Comparison of ENCODE assay signal across 10 mouse cellular contexts in the genomic region with DNA sequence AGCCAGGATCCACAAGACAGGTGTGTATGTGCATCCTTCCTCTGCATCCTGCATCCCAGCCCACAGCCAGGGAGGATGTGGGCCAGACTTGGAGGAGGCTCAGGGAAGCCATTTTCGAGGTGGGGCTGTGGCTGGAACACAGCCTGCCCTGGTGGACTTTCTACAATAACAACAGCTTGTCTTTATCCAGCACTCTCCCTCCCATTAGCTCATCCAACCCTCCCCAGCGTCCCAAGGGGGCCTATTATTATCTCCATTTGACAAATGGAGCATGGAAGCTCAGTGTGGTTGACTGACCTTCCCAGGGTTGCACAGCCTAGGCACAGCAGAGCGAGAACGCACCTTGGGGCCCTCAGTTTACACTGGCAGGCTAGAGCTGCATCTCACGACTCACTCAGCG. TPM values are rescaled to one million over a fixed set of nuclear protein-coding genes. Genes with fewer than 3 reads are reported as not detected.
DNase-seq lines count a peak whose midpoint lies in the region; ATAC-seq and TF ChIP-seq lines count a peak whose summit lies in the region.
"Had no signal": no experiment of that assay in that cellular context is flagged by ENCODE, and none has a peak within 500 bp of the region (broad histone marks: within the 10 kb centered on the region; RNA-seq: fewer than 3 reads in every experiment).

No protein-coding gene starts in this region.

- H3K4me1 ChIP-seq in hindbrain, embryonic 12.5 days, result peaks cover 34% of the 10 kb centered on the region
- H3K4me1 ChIP-seq in hindbrain, embryonic 14.5 days (replicated peaks; ENCODE audit: control insufficient read depth, insufficient read depth, low read length), result peaks cover 16% of the 10 kb centered on the region
- peaks cover 75% of the 10 kb centered on the region for H3K4me1 ChIP-seq in E14TG2a.4 (replicated peaks; ENCODE audit: low read depth, low read length)
- H3K4me1 ChIP-seq in embryonic facial prominence, embryonic 11.5 days (ENCODE audit: control insufficient read depth, insufficient read depth, low read length), result peaks cover 11% of the 10 kb centered on the region; the same call in 1 of the 2 replicates
- peaks cover 33% of the 10 kb centered on the region for H3K4me1 ChIP-seq in limb, embryonic 10.5 days
- H3K4me1 ChIP-seq in liver, embryonic 12.5 days, result peaks cover 50% of the 10 kb centered on the region

- no peaks in the 10 kb centered on the region for H3K9me3 ChIP-seq in hindbrain, embryonic 12.5 days (replicated peaks)
- H3K9me3 ChIP-seq in hindbrain, embryonic 14.5 days (ENCODE audit: control insufficient read depth, low read length), result no peaks in the 10 kb centered on the region
- H3K9me3 ChIP-seq in E14TG2a.4 (ENCODE audit: low read length), result no peaks in the 10 kb centered on the region
- no peaks in the 10 kb centered on the region for H3K9me3 ChIP-seq in embryonic facial prominence, embryonic 11.5 days (replicated peaks; ENCODE audit: control insufficient read depth, low read length)
- H3K9me3 ChIP-seq in limb, embryonic 10.5 days (replicated peaks), result no peaks in the 10 kb centered on the region
- no peaks in the 10 kb centered on the region for H3K9me3 ChIP-seq in liver, embryonic 12.5 days (replicated peaks)
- H3K9me3 ChIP-seq: heart, embryonic 13.5 days; lung, embryonic 15.5 days had no signal

- no peak overlapping the region for H3K4me2 ChIP-seq in hindbrain, embryonic 12.5 days (replicated peaks)
- no peak overlapping the region for H3K4me2 ChIP-seq in hindbrain, embryonic 14.5 days (replicated peaks)
- no peak overlapping the region for H3K4me2 ChIP-seq in embryonic facial prominence, embryonic 11.5 days (ENCODE audit: low read depth, low read length)
- no peak overlapping the region for H3K4me2 ChIP-seq in liver, embryonic 12.5 days
- H3K4me2 ChIP-seq: heart, embryonic 13.5 days; lung, embryonic 15.5 days had no signal

- H3K4me3 ChIP-seq in hindbrain, embryonic 12.5 days, result no peak overlapping the region
- H3K4me3 ChIP-seq in hindbrain, embryonic 14.5 days (replicated peaks; ENCODE audit: low read length), result no peak overlapping the region
- H3K4me3 ChIP-seq in E14TG2a.4 (replicated peaks; ENCODE audit: low read length), result peak overlapping the region; percentile 62
- H3K4me3 ChIP-seq in embryonic facial prominence, embryonic 11.5 days (ENCODE audit: low read depth, low read length), result no peak overlapping the region
- no peak overlapping the region for H3K4me3 ChIP-seq in limb, embryonic 10.5 days
- H3K4me3 ChIP-seq in liver, embryonic 12.5 days, result no peak overlapping the region
- H3K4me3 ChIP-seq: heart, embryonic 13.5 days; lung, embryonic 15.5 days had no signal

- 14% methylated on average over 6 of the region's 6 CpGs for WGBS in hindbrain, embryonic 12.5 days
- 14% methylated on average over 6 of the region's 6 CpGs for WGBS in hindbrain, embryonic 14.5 days
- WGBS in embryonic facial prominence, embryonic 11.5 days, result 12% methylated on average over 6 of the region's 6 CpGs
- WGBS in limb, embryonic 10.5 days, result 26% methylated on average over 6 of the region's 6 CpGs
- WGBS in liver, embryonic 12.5 days (ENCODE audit: insufficient replicate concordance), result 31% methylated on average over 6 of the region's 6 CpGs

- no peak for TF ChIP-seq CTCF in E14TG2a.4 (conservative IDR thresholded peaks at IDR 0.05; ENCODE audit: low read length)

- DNase-seq in hindbrain, embryonic 14.5 days (ENCODE audit: low spot score), result no peak
- DNase-seq in embryonic facial prominence, embryonic 11.5 days (ENCODE audit: low spot score), result no peak
- no peak for DNase-seq in limb, embryonic 10.5 days (ENCODE audit: low spot score)
- no peak for DNase-seq in right cerebral cortex, adult 2 months (ENCODE audit: low spot score in 2 of 2)

- ATAC-seq in hindbrain, embryonic 12.5 days (ENCODE audit: low FRiP score), result no peak
- ATAC-seq in hindbrain, embryonic 14.5 days (ENCODE audit: low FRiP score), result no peak
- ATAC-seq in embryonic facial prominence, embryonic 11.5 days (replicated peaks; ENCODE audit: insufficient number of reproducible peaks, low FRiP score, low TSS enrichment, low read depth), result no peak
- no peak for ATAC-seq in CD4-positive, CD25-positive, alpha-beta regulatory T cell, adult 4 months
- no peak for ATAC-seq in liver, embryonic 12.5 days

- peak overlapping the region; percentile 31; the same call in 1 of the 2 replicates for H3K27ac ChIP-seq in hindbrain, embryonic 12.5 days
- no peak overlapping the region for H3K27ac ChIP-seq in hindbrain, embryonic 14.5 days
- no peak overlapping the region for H3K27ac ChIP-seq in embryonic facial prominence, embryonic 11.5 days (replicated peaks; ENCODE audit: low read depth, low read length)
- peak overlapping the region; percentile 30; the same call in 1 of the 2 replicates for H3K27ac ChIP-seq in limb, embryonic 10.5 days
- H3K27ac ChIP-seq in liver, embryonic 12.5 days, result no peak overlapping the region
- H3K27ac ChIP-seq: heart, embryonic 13.5 days; lung, embryonic 15.5 days had no signal

- H3K36me3 ChIP-seq in hindbrain, embryonic 12.5 days, result no peaks in the 10 kb centered on the region
- no peaks in the 10 kb centered on the region for H3K36me3 ChIP-seq in hindbrain, embryonic 14.5 days (replicated peaks; ENCODE audit: control insufficient read depth, insufficient read depth)
- H3K36me3 ChIP-seq in E14TG2a.4 (ENCODE audit: insufficient read depth, low read length), result no peaks in the 10 kb centered on the region
- no peaks in the 10 kb centered on the region for H3K36me3 ChIP-seq in embryonic facial prominence, embryonic 11.5 days (replicated peaks; ENCODE audit: control insufficient read depth, insufficient read depth, low read depth, low read length)
- H3K36me3 ChIP-seq in limb, embryonic 10.5 days, result no peaks in the 10 kb centered on the region
- H3K36me3 ChIP-seq in liver, embryonic 12.5 days, result no peaks in the 10 kb centered on the region
- H3K36me3 ChIP-seq: heart, embryonic 13.5 days; lung, embryonic 15.5 days had no signal

- H3K27me3 ChIP-seq in hindbrain, embryonic 12.5 days, result no peaks in the 10 kb centered on the region
- no peaks in the 10 kb centered on the region for H3K27me3 ChIP-seq in hindbrain, embryonic 14.5 days (ENCODE audit: control insufficient read depth, insufficient read depth, low read length)
- peaks cover 10% of the 10 kb centered on the region; the same call in 1 of the 2 replicates for H3K27me3 ChIP-seq in E14TG2a.4 (ENCODE audit: insufficient read depth, low read length)
- no peaks in the 10 kb centered on the region for H3K27me3 ChIP-seq in embryonic facial prominence, embryonic 11.5 days (ENCODE audit: control insufficient read depth, insufficient read depth, low read length)
- H3K27me3 ChIP-seq in limb, embryonic 10.5 days (ENCODE audit: low read depth, poor library complexity, severe bottlenecking), result peaks cover 7% of the 10 kb centered on the region; the same call in 1 of the 2 replicates
- H3K27me3 ChIP-seq in liver, embryonic 12.5 days (replicated peaks), result peaks cover 32% of the 10 kb centered on the region
- H3K27me3 ChIP-seq: lung, embryonic 15.5 days had no signal

- H3K9ac ChIP-seq in hindbrain, embryonic 12.5 days, result peak overlapping the region; percentile 25; the same call in 1 of the 2 replicates
- H3K9ac ChIP-seq in hindbrain, embryonic 14.5 days, result no peak overlapping the region; the same call in 1 of the 2 replicates
- H3K9ac ChIP-seq in embryonic facial prominence, embryonic 11.5 days (replicated peaks; ENCODE audit: low read length), result peak overlapping the region; percentile 23; the same call in 1 of the 2 replicates
- no peak overlapping the region for H3K9ac ChIP-seq in liver, embryonic 12.5 days
- H3K9ac ChIP-seq: heart, embryonic 13.5 days; lung, embryonic 15.5 days had no signal

RNA-seq across cellular contexts. Expression of a gene that starts 0.5 kb away (rescaled TPM):
- 6.0 and 6.4 TPM in 2 replicates for polyA plus RNA-seq in hindbrain, embryonic 12.5 days (2016; fragmentation: Nextera tagmentation; extraction: Ambion mirVana)
- 5.8 and 7.0 TPM in 2 replicates for polyA plus RNA-seq in hindbrain, embryonic 14.5 days (2014; fragmentation: Nextera tagmentation; extraction: Ambion mirVana)
- polyA plus RNA-seq in embryonic facial prominence, embryonic 11.5 days (2014; fragmentation: Nextera tagmentation; extraction: Ambion mirVana), result 2.4 and 2.5 TPM in 2 replicates
- polyA plus RNA-seq in limb, embryonic 10.5 days (2016; fragmentation: Nextera tagmentation; extraction: Ambion mirVana), result 4.0 and 4.1 TPM in 2 replicates
- under 1 TPM; 0.20 to 0.27 TPM for polyA plus RNA-seq in CD4-positive, CD25-positive, alpha-beta regulatory T cell, adult 4 months (2017; shearing (Covaris generic))
- polyA plus RNA-seq in liver, embryonic 12.5 days (2016; fragmentation: Nextera tagmentation; extraction: Ambion mirVana), result 0.72 and 0.92 TPM in 2 replicates

RNA-seq across cellular contexts. Expression of a gene that starts 26.7 kb away (rescaled TPM):
- 1.7 and 1.8 TPM in 2 replicates for polyA plus RNA-seq in hindbrain, embryonic 12.5 days (2016; fragmentation: Nextera tagmentation; extraction: Ambion mirVana)
- polyA plus RNA-seq in hindbrain, embryonic 14.5 days (2014; fragmentation: Nextera tagmentation; extraction: Ambion mirVana), result 1.2 and 2.2 TPM in 2 replicates
- 0.25 and 0.63 TPM in 2 replicates for polyA plus RNA-seq in embryonic facial prominence, embryonic 11.5 days (2014; fragmentation: Nextera tagmentation; extraction: Ambion mirVana)
- 0.36 and 0.39 TPM in 2 replicates for polyA plus RNA-seq in limb, embryonic 10.5 days (2016; fragmentation: Nextera tagmentation; extraction: Ambion mirVana)
- under 1 TPM in 1 of 2 experiments, not detected in 1; 0.46 TPM for polyA plus RNA-seq in CD4-positive, CD25-positive, alpha-beta regulatory T cell, adult 4 months (2017; shearing (Covaris generic))
- polyA plus RNA-seq in liver, embryonic 12.5 days (2016; fragmentation: Nextera tagmentation; extraction: Ambion mirVana), result 0.13 and 0.24 TPM in 2 replicates

Comparison
In these comparisons a context has a peak if more than half of its experiments do, and no peak if none do; other contexts are left out.
1. H3K27ac ChIP-seq: peak in hindbrain, embryonic 12.5 days (single experiment) and limb, embryonic 10.5 days (single experiment); none in hindbrain, embryonic 14.5 days (single experiment), embryonic facial prominence, embryonic 11.5 days (single experiment) and liver, embryonic 12.5 days (single experiment).
2. H3K9ac ChIP-seq: peak in hindbrain, embryonic 12.5 days (single experiment) and embryonic facial prominence, embryonic 11.5 days (single experiment); none in hindbrain, embryonic 14.5 days (single experiment) and liver, embryonic 12.5 days (single experiment).